Mouse (Mus musculus) spleen, postnatal 4 days (tissue): ENCODE results near the gene Dgkg.

Source experiments
- DNase-seq, 2 experiments: peaks; one replicate each; pipeline ENCODE4 v3.0.0; 2022; ENCODE audit warnings: low spot score in 2 of 2

The Dgkg gene

GRCm38 (mm10) chr16:22645256-22645655, 11.8 kb downstream of the Dgkg start:
- no peak for DNase-seq

DNA sequence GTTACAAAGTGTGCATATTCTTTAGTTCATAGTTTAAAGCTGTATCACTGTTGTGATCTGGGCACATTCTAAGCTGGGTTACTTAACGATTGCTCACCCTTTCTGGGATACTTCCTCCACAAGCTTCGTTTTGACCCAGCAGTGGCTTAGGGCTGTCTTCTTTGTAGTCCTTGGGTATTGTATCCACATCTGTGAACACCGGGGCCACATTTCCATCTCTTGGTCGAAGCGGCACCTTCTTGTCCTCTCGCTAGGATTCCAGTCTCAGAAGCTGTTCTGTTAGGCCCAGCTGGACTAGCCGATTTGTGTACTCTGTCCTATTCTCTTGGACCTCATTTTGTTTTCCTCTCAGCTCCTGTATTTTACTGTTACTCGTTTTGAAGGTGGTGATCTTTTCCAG, 13.6 kb downstream of the Dgkg start:
- no peak for DNase-seq

GRCm38 (mm10) chr16:22642953-22643352, 14.1 kb downstream of the Dgkg start:
- no peak for DNase-seq

DNA sequence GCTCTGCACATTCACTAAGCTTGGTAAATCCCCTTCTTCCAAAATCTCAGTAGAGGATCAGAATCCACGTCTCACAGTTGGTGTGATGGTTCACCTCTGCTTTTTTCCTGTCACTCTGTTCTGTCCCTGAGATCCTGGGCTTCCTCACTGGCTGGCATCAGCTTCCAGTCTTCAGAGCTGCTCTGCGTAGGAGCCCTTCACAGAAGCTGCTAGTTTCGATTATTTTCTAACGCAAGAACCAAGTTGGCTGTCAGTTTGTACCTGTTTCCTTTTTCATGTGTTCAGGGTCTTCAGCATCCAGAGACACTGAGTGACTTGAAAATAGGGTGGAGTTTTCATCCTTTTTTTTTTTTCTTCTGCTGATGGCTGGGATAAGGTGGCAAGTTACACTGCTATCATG, 15.0 kb downstream of the Dgkg start:
- no peak for DNase-seq

DNA sequence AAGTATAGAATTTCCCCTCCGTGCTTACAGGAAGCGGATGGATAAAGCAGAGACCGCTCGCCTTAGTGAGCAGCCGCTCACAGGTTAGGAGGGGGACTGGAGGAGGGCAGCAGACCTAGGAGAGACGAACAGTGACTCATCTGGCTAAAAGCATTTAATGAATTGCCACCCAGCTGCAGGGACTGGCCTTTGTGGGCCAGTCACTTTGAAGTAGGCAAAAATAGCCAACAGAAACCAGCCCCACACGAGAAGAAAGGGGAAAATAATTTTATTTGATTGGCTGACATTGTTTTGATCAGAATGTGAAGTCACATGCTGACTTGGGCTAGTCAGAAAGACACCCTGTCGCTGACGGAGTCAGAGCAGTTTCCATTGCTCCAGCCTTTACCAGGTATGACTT, 15.4 kb downstream of the Dgkg start:
- DNase-seq, result no peak

DNA sequence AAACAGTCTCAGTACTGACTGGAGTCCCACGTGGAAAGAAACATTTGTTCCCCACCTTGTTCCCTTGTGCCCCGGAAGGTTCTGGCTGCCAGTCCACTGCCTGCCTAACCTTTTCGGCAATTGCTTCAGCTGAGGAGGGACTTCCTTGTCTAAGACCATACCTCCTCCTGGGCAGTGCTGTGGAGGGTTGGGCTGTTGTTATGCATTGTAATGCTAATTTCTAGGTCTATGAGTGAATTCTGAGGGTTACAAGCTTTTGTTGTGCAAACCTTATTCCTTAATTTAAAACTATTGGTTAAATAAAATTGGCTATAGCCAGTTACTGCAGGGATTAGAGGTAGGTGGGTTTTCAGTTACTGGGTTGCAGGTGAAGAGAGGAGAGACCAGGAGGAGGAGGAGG, 19.7 kb downstream of the Dgkg start:
- no peak for DNase-seq

DNA sequence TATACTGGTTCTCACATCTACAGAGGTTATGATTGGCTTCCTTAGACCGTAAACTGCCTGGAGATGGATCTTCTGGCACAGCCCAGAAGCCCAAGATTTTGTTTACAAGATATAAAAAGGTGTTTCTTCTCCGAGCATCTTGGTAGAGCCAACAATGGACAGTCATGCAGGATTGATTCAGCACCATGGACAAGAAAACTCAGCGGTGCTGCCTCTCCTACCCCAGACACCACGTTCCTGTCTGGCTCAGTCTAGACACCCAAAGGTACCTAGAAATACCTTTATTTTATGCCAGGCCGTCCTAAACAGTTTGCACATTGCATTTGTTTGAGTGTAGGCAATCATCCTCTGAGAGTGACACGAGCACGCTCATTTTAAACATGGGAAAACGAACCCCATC, 21.3 kb downstream of the Dgkg start:
- no peak for DNase-seq

GRCm38 (mm10) chr16:22633063-22633462, 24.0 kb downstream of the Dgkg start:
- DNase-seq, result no peak

DNA sequence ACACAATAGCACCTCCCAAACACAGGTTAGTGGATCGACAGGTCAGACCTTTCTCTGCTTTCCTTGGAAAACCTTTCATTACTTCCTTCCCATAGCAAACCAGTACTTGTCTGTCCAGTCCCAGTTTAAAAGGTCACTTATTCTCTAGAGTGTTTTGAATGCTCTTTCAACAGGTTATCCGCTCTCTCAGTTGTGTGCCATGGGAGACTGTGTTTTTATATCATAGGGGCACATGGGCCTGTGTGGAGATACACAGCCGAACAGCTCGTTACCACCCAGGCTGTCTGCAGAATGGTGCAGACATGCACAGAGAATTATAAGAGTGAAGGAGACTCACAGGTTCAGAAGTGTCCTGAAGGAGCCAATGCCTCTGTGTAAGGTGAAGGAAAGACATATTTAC, 26.7 kb downstream of the Dgkg start:
- DNase-seq, result no peak

DNA sequence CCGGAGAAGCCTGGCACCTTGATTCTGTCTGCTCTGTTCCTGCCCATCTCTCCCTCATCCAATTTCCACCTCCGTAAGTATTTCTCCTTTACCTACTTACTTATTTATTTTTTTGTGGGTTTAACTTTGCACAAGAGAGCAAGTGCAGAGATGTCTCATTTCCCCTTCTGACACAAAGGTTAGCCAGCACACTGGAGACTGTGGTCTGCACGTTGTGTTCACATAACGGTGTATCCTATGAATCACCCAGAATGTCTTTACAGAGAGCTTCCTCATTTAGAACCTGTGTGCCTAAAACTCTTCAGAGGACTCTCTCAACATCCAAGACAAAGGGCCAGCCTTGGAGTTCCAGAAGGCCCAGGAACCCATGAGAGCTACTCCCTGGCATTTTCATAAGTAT, 27.1 kb downstream of the Dgkg start:
- DNase-seq, result no peak

DNA sequence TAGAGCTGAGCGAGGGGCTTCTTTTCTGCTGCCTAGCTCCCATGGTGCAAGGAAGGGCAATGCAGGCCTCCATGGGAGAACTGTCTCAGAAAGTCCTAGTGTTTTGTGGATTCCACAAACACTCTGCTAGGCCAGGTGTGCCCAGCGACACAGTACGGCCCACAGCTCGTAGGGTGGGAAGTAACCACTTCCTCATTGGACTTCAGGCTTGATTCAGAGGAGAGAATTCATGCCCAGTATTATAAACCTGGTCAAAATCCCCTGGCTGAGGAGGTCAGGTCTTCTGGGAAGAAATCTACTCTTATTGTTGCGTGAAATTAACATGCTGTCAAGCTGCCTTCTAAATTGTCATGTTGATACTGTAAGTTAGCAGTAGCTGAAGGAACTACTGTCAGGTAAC, 31.0 kb downstream of the Dgkg start:
- no peak for DNase-seq

- no peak for DNase-seq
Observed at GRCm38 (mm10) chr16:22625412-22625811, 31.6 kb downstream of the Dgkg start.

DNA sequence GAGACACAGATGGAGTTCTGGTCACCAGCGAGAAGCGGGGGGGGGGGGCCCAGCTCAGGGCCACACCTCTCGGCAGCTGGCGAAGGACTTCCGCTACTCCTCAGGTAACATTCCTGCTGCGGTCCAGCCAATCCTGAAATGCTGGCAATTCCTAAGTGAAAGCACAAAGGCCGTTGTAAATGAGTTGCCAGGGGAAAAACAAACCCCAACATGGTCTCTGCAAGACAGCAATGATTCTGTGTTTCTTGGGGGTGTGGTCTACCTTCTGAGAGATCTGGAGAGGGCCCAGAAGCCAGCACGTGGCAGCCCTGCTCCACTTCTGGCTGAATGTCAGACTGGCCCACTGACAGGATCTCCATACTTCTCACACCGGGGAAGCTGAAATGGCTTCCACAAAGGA, 34.7 kb downstream of the Dgkg start:
- no peak for DNase-seq

GRCm38 (mm10) chr16:22621299-22621920, 35.6 kb downstream of the Dgkg start:
- no peak for DNase-seq

GRCm38 (mm10) chr16:22618424-22619056, 38.5 kb downstream of the Dgkg start:
- DNase-seq, result no peak

- no peak for DNase-seq
Observed at GRCm38 (mm10) chr16:22615805-22616204, 41.2 kb downstream of the Dgkg start.

DNA sequence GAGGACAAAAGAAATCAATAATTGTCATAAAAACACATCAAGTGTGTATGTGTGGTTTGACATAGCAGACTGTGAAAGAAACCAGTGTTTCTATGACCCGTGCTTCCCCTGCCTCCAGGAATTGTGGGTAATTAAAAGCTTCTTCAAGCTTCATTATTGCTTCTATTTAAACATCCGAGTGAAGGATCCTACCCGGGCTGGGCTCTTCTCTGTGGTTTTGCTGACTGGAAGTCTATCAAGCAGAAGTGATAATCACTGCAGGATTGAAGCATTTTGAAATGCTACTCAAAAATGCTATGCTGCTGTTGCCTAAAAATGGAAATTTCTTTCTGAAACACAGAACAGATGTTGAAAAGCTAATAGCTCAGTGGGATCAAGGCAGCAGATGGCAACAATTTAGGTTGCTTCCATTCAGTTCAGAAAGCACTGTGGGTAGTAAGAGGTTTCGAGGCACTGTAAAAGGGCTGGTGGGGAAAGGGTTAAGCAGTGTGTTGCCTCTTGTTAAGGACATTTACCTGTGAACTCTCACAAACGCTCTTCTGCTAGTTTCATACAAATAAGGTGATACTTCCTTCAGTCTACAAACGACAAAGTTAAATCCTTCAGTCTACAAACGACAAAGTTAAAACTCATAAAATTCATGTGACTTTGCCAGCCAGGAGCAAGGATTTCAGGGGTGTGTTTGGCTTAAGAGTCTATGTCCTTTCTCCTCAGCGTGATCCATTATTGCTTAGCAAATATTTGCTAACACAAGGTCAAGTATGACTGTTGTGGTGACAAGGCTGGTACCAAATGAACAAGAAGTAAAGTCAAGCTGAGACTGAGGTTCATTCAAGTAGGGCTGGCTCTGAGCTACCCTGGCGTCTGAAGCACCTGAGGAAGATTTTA, 43.6 kb downstream of the Dgkg start:
- no peak for DNase-seq

DNA sequence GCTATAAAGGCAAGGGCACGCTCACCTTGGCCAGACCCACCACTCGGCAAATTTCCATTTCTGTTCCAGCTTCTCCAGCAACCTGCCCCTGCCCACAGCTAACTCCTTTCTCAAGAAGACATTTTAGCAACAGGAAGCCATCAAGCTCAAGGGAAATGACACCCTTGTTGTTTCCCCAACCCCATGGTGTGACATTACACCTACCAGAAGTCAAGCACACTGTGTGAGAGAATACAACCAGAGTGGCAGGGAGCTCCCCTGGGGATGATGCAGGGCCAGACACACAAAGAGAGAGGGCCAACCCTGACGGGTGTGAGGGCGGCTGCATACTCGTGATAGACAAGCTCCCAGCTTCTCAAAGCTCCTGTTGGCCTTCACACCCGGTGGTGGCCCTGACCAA, 49.0 kb downstream of the Dgkg start:
- no peak for DNase-seq

DNA sequence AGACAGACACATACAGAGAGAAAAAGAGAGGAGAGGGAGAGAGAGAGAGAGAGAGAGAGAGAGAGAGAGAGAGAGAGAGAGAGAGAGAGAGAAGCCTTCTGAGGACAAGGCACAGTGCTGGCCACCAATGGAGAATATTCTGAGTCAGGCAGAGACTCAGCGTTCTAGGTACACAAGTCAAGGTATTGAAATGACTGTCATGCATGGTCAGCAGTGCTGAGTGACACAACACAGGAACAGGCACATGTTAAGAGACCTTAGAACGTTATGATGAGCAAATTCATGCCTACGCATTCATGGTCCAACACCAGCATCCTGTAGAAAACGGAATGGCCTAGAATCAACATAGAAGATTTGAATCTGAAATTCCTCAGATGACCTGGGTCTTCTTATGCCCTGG, 50.0 kb downstream of the Dgkg start:
- no peak for DNase-seq

DNA sequence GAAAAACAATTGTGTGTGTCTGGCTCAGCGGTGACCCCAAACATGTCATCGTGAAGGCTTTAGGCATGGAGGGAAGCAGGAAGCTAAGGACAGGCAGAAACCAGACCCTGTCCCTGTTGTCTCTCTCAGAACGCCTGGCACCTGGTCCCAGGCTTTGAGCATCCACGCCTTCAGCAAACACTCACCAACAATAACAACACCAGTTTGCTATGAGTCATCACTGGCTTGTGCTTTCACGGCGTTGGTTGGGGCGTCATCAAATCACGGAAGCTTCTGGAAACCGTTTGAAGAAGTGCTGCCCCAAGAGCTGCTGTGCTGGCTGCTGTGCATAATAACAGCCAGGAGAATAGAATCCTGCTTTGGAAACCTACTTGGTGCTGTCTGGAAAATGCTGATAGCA, 54.6 kb downstream of the Dgkg start:
- no peak for DNase-seq

- no peak for DNase-seq
Observed at GRCm38 (mm10) chr16:22601756-22602155, 55.3 kb downstream of the Dgkg start.

- DNase-seq, result no peak
Observed at GRCm38 (mm10) chr16:22600108-22600699, 56.8 kb downstream of the Dgkg start.

DNA sequence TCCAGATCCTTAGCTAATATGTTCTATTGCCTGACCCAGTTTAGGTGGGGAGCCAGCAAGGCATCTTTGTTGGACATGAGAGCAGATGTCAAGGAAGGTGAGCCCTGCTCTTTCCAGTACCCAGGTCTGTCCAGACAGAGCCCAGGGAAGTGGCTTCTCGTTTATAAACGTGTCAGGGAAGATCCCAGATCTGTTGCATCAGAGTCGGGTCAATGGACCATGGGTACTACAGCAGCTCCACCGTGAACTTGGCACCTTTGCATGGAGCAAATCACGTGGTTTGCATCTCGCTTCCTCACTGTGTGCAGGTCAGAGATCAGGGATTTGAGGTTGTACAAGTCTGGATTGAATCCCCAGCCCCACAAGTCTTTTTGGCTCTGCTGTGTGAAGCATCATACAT, 58.3 kb downstream of the Dgkg start:
- no peak for DNase-seq
